Mouse (Mus musculus) MEL (cell line): ENCODE data around the gene Trpm4. TPM values are rescaled to one million over a fixed set of nuclear protein-coding genes. Genes with fewer than 3 reads are reported as not detected.

Experiments used
- DNase-seq: peaks from one replicate; pipeline ENCODE4 v3.0.0; 2011; ENCODE audit warnings: low read depth, low spot score
- H3K27ac ChIP-seq: 2 replicates; pipeline ENCODE4 v1.5.1; 2012; ENCODE audit warnings: low read depth, mild to moderate bottlenecking, control low read depth, low read length, moderate library complexity; ENCODE audit not compliant: control insufficient read depth
- H3K27me3 ChIP-seq, 2 experiments: fragments of 150-350 bp in 1 of 2; sonication (generic) in 1 of 2; 2 replicates each; pipeline ENCODE4 v1.6.1; 2012; ENCODE audit warnings: low read length in 2 of 2, mild to moderate bottlenecking in 2 of 2, improper control_type of control experiment in 1 of 2, moderate library complexity in 1 of 2; ENCODE audit not compliant: insufficient read depth in 2 of 2, control insufficient read depth in 1 of 2
- H3K36me3 ChIP-seq, 2 experiments: 2 replicates each; pipeline ENCODE4 v1.6.1; 2012 to 2014; ENCODE audit warnings: low read length in 2 of 2, improper control_type of control experiment in 1 of 2, inconsistent platforms in 1 of 2, mild to moderate bottlenecking in 1 of 2; ENCODE audit not compliant: insufficient read depth in 2 of 2, control insufficient read depth in 1 of 2
- H3K4me1 ChIP-seq, 2 experiments: fragments of 150-350 bp in 1 of 2; sonication (generic) in 1 of 2; 2 replicates each; pipeline ENCODE4 v1.6.1; 2012; ENCODE audit warnings: low read length in 2 of 2, improper control_type of control experiment in 1 of 2, mild to moderate bottlenecking in 1 of 2; ENCODE audit not compliant: insufficient read depth in 2 of 2, control insufficient read depth in 1 of 2
- H3K4me3 ChIP-seq, 2 experiments: fragments of 150-350 bp in 1 of 2; sonication (generic) in 1 of 2; 2 replicates each; pipeline ENCODE4 v1.5.1; 2012; ENCODE audit warnings: low read depth in 2 of 2, low read length in 2 of 2, mild to moderate bottlenecking in 2 of 2, moderate library complexity in 2 of 2, control low read depth in 1 of 2, improper control_type of control experiment in 1 of 2; ENCODE audit not compliant: control insufficient read depth in 1 of 2, insufficient read depth in 1 of 2
- H3K79me2 ChIP-seq: 2 replicates; pipeline ENCODE4 v1.6.1; 2012; ENCODE audit warnings: mild to moderate bottlenecking, low read length, moderate library complexity; ENCODE audit not compliant: control insufficient read depth, poor library complexity, insufficient read depth
- H3K9ac ChIP-seq: 2 replicates; pipeline ENCODE4 v1.6.1; 2012; ENCODE audit warnings: low read depth, mild to moderate bottlenecking, control low read depth, low read length, moderate library complexity; ENCODE audit not compliant: control insufficient read depth, poor library complexity, severe bottlenecking
- H3K9me3 ChIP-seq: fragments of 150-350 bp; sonication (generic); replicated peaks from 2 replicates; pipeline ENCODE4 v1.6.1; 2012; ENCODE audit warnings: mild to moderate bottlenecking, low read length, improper control_type of control experiment, moderate library complexity; ENCODE audit not compliant: insufficient read depth
- CHD1 ChIP-seq: IDR thresholded peaks from 2 replicates; pipeline ENCODE4 v1.6.1; 2012; ENCODE audit warnings: low read depth, mild to moderate bottlenecking, inconsistent platforms, low read length, improper control_type of control experiment
- CTCF ChIP-seq, 3 experiments: IDR thresholded peaks in 2 of 3; conservative IDR thresholded peaks in 1 of 3; 2 replicates each; pipeline ENCODE4 v1.5.1; 2011 to 2012; ENCODE audit warnings: low read length in 3 of 3, low read depth in 2 of 3, mild to moderate bottlenecking in 2 of 3, improper control_type of control experiment in 1 of 3, inconsistent platforms in 1 of 3, mixed read lengths in 1 of 3, moderate library complexity in 1 of 3; ENCODE audit not compliant: control insufficient read depth in 1 of 3, insufficient read depth in 1 of 3, poor library complexity in 1 of 3, severe bottlenecking in 1 of 3
- GABPA ChIP-seq: IDR thresholded peaks from 2 replicates; pipeline ENCODE4 v1.6.1; 2012; ENCODE audit warnings: low read depth, mild to moderate bottlenecking, inconsistent platforms, low read length, improper control_type of control experiment, moderate library complexity
- GATA1 ChIP-seq: IDR thresholded peaks from 2 replicates; pipeline ENCODE4 v1.6.1; 2011; ENCODE audit warnings: low read depth, low read length, improper control_type of control experiment
- HCFC1 ChIP-seq: IDR thresholded peaks from 2 replicates; pipeline ENCODE4 v1.6.1; 2012; ENCODE audit warnings: low read depth, mild to moderate bottlenecking, inconsistent platforms, low read length, improper control_type of control experiment, moderate library complexity
- JUND ChIP-seq: IDR thresholded peaks from 2 replicates; pipeline ENCODE4 v1.6.1; 2011; ENCODE audit warnings: low read depth, mild to moderate bottlenecking, improper control_type of control experiment, low read length
- KAT2A ChIP-seq: conservative IDR thresholded peaks from 2 replicates; pipeline ENCODE4 v1.6.1; 2012; ENCODE audit warnings: low read depth, low read length, improper control_type of control experiment, inconsistent platforms
- MAZ ChIP-seq: IDR thresholded peaks from 2 replicates; pipeline ENCODE4 v1.6.1; 2012; ENCODE audit warnings: low read depth, mild to moderate bottlenecking, inconsistent platforms, low read length, improper control_type of control experiment
- MEF2A ChIP-seq: IDR thresholded peaks from 2 replicates; pipeline ENCODE4 v1.6.1; 2014; ENCODE audit warnings: low read depth, mild to moderate bottlenecking, inconsistent platforms, low read length, improper control_type of control experiment; ENCODE audit not compliant: poor library complexity, insufficient replicate concordance, severe bottlenecking; ENCODE audit errors: extremely low read depth
- MXI1 ChIP-seq: IDR thresholded peaks from 2 replicates; pipeline ENCODE4 v1.6.1; 2011; ENCODE audit warnings: mild to moderate bottlenecking, low read depth, low read length, improper control_type of control experiment
- MYB ChIP-seq: IDR thresholded peaks from 2 replicates; pipeline ENCODE4 v1.6.1; 2011; ENCODE audit warnings: mild to moderate bottlenecking, low read depth, low read length, improper control_type of control experiment
- POLR2AphosphoS2 ChIP-seq: IDR thresholded peaks from 2 replicates; pipeline ENCODE4 v1.6.1; 2011; ENCODE audit warnings: low read length, improper control_type of control experiment
- RAD21 ChIP-seq: IDR thresholded peaks from 2 replicates; pipeline ENCODE4 v1.6.1; 2011; ENCODE audit warnings: mild to moderate bottlenecking, low read depth, low read length, improper control_type of control experiment
- RCOR1 ChIP-seq: IDR thresholded peaks from 2 replicates; pipeline ENCODE4 v1.6.1; 2012; ENCODE audit warnings: low read depth, mild to moderate bottlenecking, inconsistent platforms, low read length, improper control_type of control experiment
- SMC3 ChIP-seq: IDR thresholded peaks from 2 replicates; pipeline ENCODE4 v1.6.1; 2011; ENCODE audit warnings: low read depth, low read length, improper control_type of control experiment
- UBTF ChIP-seq: IDR thresholded peaks from 2 replicates; pipeline ENCODE4 v1.6.1; 2012; ENCODE audit warnings: low read depth, mild to moderate bottlenecking, inconsistent platforms, low read length, improper control_type of control experiment, moderate library complexity, borderline replicate concordance; ENCODE audit not compliant: insufficient read depth
- USF1 ChIP-seq: IDR thresholded peaks from 2 replicates; pipeline ENCODE4 v1.6.1; 2014; ENCODE audit warnings: low read depth, mild to moderate bottlenecking, inconsistent platforms, low read length, improper control_type of control experiment, moderate library complexity
- ZKSCAN1 ChIP-seq: IDR thresholded peaks from 2 replicates; pipeline ENCODE4 v1.6.1; 2012; ENCODE audit warnings: low read depth, mild to moderate bottlenecking, inconsistent platforms, low read length, improper control_type of control experiment, moderate library complexity
- ZMIZ1 ChIP-seq: IDR thresholded peaks from 2 replicates; pipeline ENCODE4 v1.6.1; 2012; ENCODE audit warnings: low read depth, mild to moderate bottlenecking, inconsistent platforms, low read length, improper control_type of control experiment, moderate library complexity
- polyA plus RNA-seq, 2 experiments: library from polyadenylated mRNA; stranded (reverse) in 1 of 2; unstranded in 1 of 2; fragments of >175 nt in 1 of 2; fragments of >200 nt in 1 of 2; gene quantifications; 2 replicates each; pipeline versions ENCODE4 v1.2.1 to v1.2.4; 2012; ENCODE audit warnings: low replicate concordance in 2 of 2, low read depth in 1 of 2; ENCODE audit not compliant: insufficient read length in 2 of 2, insufficient read depth in 1 of 2, missing spikeins in 1 of 2
- total RNA-seq: library from RNA; depleted of rRNA; stranded (reverse); fragments of 300-350 nt; gene quantifications from 2 replicates; pipeline ENCODE4 v1.2.3, GENCODE M21; 2012

Trpm4 gene
- total and polyA plus RNA-seq, 3 experiments: 4.8 to 6.9 TPM; not detected in 1

- H3K4me3 ChIP-seq: no peak overlapping the region
- H3K27me3 ChIP-seq: no peaks in the 10 kb centered on the region
- no peak for TF ChIP-seq GABPA
- no peak for TF ChIP-seq GATA1
- no peak for TF ChIP-seq SMC3
- TF ChIP-seq MXI1: no peak
- no peak for TF ChIP-seq ZMIZ1
- no peak for TF ChIP-seq UBTF
- no peak for TF ChIP-seq MAZ
- TF ChIP-seq CTCF (IDR thresholded peaks at IDR 0.05 in 2 of 3, conservative IDR thresholded peaks at IDR 0.05 in 1 of 3; ENCODE audit: control insufficient read depth in 1 of 3, insufficient read depth in 1 of 3, low read depth in 2 of 3, low read length in 3 of 3, poor library complexity in 1 of 3, severe bottlenecking in 1 of 3): no peak
- no peak for TF ChIP-seq MYB
- TF ChIP-seq MEF2A: no peak
- TF ChIP-seq KAT2A: no peak
- no peak for TF ChIP-seq ZKSCAN1
- no peak for TF ChIP-seq RCOR1
- TF ChIP-seq USF1: no peak
- no peak for TF ChIP-seq CHD1
- TF ChIP-seq JUND: no peak
- no peak for TF ChIP-seq RAD21
- H3K36me3 ChIP-seq: 0 out of 4 replicates have a peak, but pooled peaks cover 0 to 5% of the 10 kb centered on the region in 2 experiments
- H3K9me3 ChIP-seq: no peaks in the 10 kb centered on the region
- no peak overlapping the region for H3K9ac ChIP-seq
- peaks cover 6 to 14% of the 10 kb centered on the region in 2 experiments for H3K4me1 ChIP-seq
- H3K27ac ChIP-seq: no peak overlapping the region
- no peak for DNase-seq
- peaks cover 1% of the 10 kb centered on the region; the same call in 1 of the 2 replicates for H3K79me2 ChIP-seq
Observed at GRCm38 (mm10) chr7:45334605-45335004, 1.0 kb upstream of the Trpm4 start.

DNA sequence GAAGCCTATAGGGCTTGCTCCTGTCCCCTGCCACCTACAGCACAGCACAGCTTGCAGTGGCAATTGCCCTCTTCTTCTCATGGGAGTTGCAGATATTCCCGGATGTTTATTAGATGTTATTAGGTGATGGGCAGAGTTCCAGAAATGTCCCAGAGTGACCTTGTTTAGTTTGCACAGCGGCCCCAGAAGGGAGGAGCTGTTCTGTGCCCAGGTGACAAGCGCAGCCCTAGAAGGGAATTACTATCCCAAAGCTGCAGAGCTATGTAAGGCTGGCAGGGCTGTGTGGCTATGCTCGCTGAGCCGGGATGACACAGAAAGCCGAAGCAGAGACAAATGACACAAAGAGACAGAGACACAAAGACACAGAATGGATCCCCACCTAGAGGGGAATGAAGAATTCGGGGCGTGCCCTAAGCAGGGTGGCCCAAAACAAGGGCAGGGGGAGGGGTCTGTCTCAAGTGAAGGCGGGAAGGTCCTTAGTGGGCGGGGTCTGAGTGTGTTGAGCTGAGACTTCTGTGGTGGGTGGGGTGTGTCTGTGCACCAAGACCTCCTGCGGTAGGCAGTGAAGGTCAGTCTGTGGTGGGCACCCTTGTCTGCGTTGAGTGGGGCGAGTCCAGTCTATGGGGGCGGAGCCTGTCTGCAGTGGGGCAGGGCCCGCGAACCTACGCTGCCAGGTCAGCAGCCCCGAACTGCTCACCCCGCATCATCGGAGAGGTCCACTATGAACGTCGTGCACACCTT lies 725 bp downstream of the Trpm4 start:
- Histone ChIP-seq H3K27ac (no peak overlapping the region), H3K9me3 (no peaks in the 10 kb centered on the region), H3K4me3 (peak overlapping the region; percentile 80), H3K4me1 (peaks cover 0 to 7% of the 10 kb centered on the region in 2 experiments; a peak in 2 of 4 replicates), H3K9ac (peak overlapping the region; percentile 74), H3K27me3 (no peaks in the 10 kb centered on the region), H3K36me3 (no peaks in the 10 kb centered on the region)
- DNase-seq: peak; percentile 73
- TF ChIP-seq HCFC1: peak; percentile 9; the same call in 1 of the 2 replicates
- TF ChIP-seq POLR2AphosphoS2: no peak
- TF ChIP-seq, all 39 proteins: peak for 1
- H3K79me2 ChIP-seq: peaks cover 1% of the 10 kb centered on the region; the same call in 1 of the 2 replicates
